Mouse (Mus musculus) megakaryocyte, embryonic 14.5 days (primary cell): ENCODE data around the gene I0C0044D17Rik.

Experiments
- FLI1 ChIP-seq: IDR thresholded peaks from 2 replicates; pipeline ENCODE4 v1.6.1; 2012; ENCODE audit warnings: low read length, inconsistent platforms, mixed read lengths
- GATA1 ChIP-seq: IDR thresholded peaks from 3 replicates; pipeline ENCODE4 v1.6.1; 2012; ENCODE audit warnings: mixed read lengths, low read length, inconsistent platforms, borderline replicate concordance

GRCm38 (mm10) chr4:98789133-98789765, 34.4 kb downstream of the I0C0044D17Rik start:
- TF ChIP-seq GATA1 = no peak
- TF ChIP-seq FLI1 = no peak
